Mouse (Mus musculus) forebrain, embryonic 16.5 days (tissue): ENCODE measurements around the gene Zfr. TPM values are rescaled to one million over a fixed set of nuclear protein-coding genes. Genes with fewer than 3 reads are reported as not detected.
A peak's percentile ranks its signal among the peaks of the same experiment; 100 is the strongest.
"Not testable (repeated sequence)": the region's sequence is repeated elsewhere in the genome, so short reads cannot be mapped to it uniquely, and the experiment has no call there.

Experiments
- ATAC-seq: fragments of 200-750 bp; cut with Nextera tagmentation; 2 replicates; pipeline ENCODE4 v1.8.0; 2017; ENCODE audit warnings: mild to moderate bottlenecking, moderate library complexity
- H3K27ac ChIP-seq: fragments of 300-500 bp; sonication (generic); 2 replicates; pipeline ENCODE4 v1.5.1; 2014; ENCODE audit warnings: low read length, control low read depth
- H3K27me3 ChIP-seq: fragments of 300-500 bp; sonication (generic); replicated peaks from 2 replicates; pipeline ENCODE4 v1.6.1; 2014; ENCODE audit warnings: low read length; ENCODE audit not compliant: control insufficient read depth, insufficient read depth
- H3K36me3 ChIP-seq: fragments of 300-500 bp; sonication (generic); 2 replicates; pipeline ENCODE4 v1.6.1; 2014; ENCODE audit not compliant: control insufficient read depth, insufficient read depth
- H3K4me1 ChIP-seq: fragments of 300-500 bp; sonication (generic); replicated peaks from 2 replicates; pipeline ENCODE4 v1.6.1; 2014; ENCODE audit warnings: low read length; ENCODE audit not compliant: control insufficient read depth, insufficient read depth
- H3K4me2 ChIP-seq: fragments of 300-500 bp; sonication (generic); 2 replicates; pipeline ENCODE4 v1.6.1; 2014; ENCODE audit warnings: mild to moderate bottlenecking, low read length, control low read depth
- H3K4me3 ChIP-seq: fragments of 300-500 bp; sonication (generic); replicated peaks from 2 replicates; pipeline ENCODE4 v1.5.1; 2014; ENCODE audit warnings: mild to moderate bottlenecking, low read length, control low read depth
- H3K9ac ChIP-seq: fragments of 300-500 bp; sonication (generic); replicated peaks from 2 replicates; pipeline ENCODE4 v1.6.1; 2014; ENCODE audit warnings: low read depth, low read length, control low read depth
- H3K9me3 ChIP-seq: fragments of 300-500 bp; sonication (generic); 2 replicates; pipeline ENCODE4 v1.6.1; 2016; ENCODE audit warnings: low read length; ENCODE audit not compliant: control insufficient read depth
- WGBS: fragments of 180-500 bp; shearing (Covaris S2); extraction: QIAGEN DNeasy Blood & Tissue Kit; methylation state at CpG from one replicate; pipeline ENCODE4 v1.1.7; 2014; 5-methylcytosine and 5-hydroxymethylcytosine counted together
- polyA plus RNA-seq: library from polyadenylated mRNA; unstranded; fragments of >200 nt; fragmentation: Nextera tagmentation; extraction: Ambion mirVana; gene quantifications from 2 replicates; pipeline ENCODE4 v1.2.1, GENCODE M21; 2015

The Zfr gene
- polyA plus RNA-seq, 1 experiment from 2014 or later = 142 TPM

DNA sequence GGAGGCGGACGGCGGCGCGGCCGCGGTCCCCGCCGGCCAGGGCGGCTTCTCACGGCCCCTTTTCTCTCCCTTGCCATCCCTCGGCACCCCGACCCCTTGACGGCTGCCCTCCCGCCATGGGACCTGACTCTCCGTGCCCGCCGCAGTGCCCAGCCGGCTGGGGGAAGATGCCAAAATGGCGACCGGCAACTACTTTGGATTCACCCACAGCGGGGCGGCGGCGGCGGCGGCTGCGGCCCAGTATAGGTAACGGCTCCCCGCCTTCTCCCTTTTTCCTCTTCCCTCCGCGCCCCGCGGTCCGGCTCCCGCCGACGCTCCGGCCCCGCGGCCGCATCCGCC, 431 bp downstream of the Zfr start:
- Histone ChIP-seq H3K27ac (peak overlapping the region; percentile 91), H3K4me1 (peaks cover 9% of the 10 kb centered on the region), H3K4me3 (peak overlapping the region; percentile 73), H3K27me3 (no peaks in the 10 kb centered on the region), H3K36me3 (no peaks in the 10 kb centered on the region), H3K9me3 (no peaks in the 10 kb centered on the region), H3K9ac (peak overlapping the region; percentile 95), H3K4me2 (no peak overlapping the region)
- 0% methylated on average over 15 of the region's 43 CpGs for WGBS
- peak; percentile 43; the same call in 1 of the 2 replicates for ATAC-seq

DNA sequence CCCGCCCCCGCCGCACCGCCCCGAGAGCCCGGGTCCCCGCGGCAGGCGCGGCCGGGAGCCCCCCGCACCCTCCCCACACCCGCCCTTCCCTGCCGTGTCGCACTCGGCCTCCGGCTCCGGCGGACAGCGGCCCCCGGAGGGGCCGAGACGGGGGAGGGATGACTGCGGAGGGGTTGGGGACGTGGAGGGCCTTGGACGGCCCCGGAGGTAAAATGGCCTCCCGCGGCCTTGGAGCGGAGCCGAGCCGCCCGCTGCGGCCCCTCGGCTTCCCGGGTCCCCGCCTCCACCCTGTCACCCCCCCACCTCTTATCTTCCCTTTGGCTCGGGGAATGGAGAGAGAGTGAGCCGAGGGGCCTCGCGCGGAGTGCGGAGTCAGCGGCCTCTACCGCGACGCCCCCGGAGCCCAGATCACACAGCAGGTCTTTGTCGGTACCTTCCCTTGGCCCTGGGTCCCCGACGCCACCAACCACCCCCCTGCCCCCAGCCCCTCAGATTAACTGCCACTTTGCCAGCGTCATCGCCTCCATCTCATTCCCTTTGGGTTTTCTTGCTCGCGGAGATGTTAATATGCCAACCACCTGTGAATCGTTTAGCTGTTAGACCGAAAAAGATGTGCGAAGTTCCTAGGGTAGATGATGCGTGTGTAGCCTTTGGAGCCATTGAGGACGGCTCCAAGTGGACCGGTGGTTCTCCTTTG, 949 bp downstream of the Zfr start:
- Histone ChIP-seq H3K4me3 (peak overlapping the region; percentile 73), H3K36me3 (no peaks in the 10 kb centered on the region), H3K27me3 (no peaks in the 10 kb centered on the region), H3K9ac (peak overlapping the region; percentile 95), H3K4me1 (peaks cover 9% of the 10 kb centered on the region), H3K27ac (peak overlapping the region; percentile 91), H3K9me3 (no peaks in the 10 kb centered on the region), H3K4me2 (peak overlapping the region; percentile 93)
- peak; percentile 37 for ATAC-seq
- under 1% methylated on average over 44 of the region's 61 CpGs for WGBS

DNA sequence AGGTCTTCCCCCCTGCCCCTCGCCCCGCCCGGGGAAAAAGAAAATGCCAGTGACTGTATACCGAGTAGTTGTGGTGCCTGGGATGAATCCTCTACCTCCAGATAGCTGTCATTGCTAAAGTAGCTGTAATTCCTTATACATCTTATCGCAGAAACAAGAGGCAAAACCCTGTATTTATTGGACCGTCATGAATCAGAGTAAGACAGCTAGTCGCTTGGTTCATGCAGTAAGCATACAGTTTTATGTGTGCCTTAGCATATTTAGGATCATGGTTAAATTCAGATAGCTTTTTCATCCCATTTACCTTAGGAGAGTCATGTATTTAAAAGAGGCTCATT, 1.5 kb downstream of the Zfr start:
- H3K9ac ChIP-seq = peak overlapping the region; percentile 95
- H3K4me1 ChIP-seq = peaks cover 9% of the 10 kb centered on the region
- no peaks in the 10 kb centered on the region for H3K9me3 ChIP-seq
- peak overlapping the region; percentile 91; the same call in 1 of the 2 replicates for H3K27ac ChIP-seq
- 4% methylated on average over 7 of the region's 7 CpGs for WGBS
- H3K27me3 ChIP-seq = no peaks in the 10 kb centered on the region
- ATAC-seq = no peak
- no peaks in the 10 kb centered on the region for H3K36me3 ChIP-seq
- peak overlapping the region; percentile 73 for H3K4me3 ChIP-seq
- H3K4me2 ChIP-seq = peak overlapping the region; percentile 93

DNA sequence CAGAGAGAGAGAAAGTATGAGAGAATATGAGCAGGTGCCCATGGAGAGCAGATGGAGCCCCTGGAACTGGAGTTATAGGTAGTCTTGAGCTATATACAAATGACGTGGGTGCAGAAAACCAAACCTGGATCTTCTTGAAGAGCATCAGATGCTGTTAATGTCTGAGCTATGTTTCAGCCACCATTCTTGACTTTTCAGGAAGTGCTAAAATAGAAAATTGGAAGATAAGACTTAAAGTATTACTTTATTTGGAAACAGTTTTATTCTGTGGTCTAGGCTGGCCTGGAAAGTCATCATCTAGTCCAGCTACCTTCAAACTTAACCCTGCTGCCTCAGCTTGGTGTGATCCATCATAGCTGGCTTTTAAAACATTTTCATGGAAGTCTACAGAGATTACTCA, 7.3 kb downstream of the Zfr start:
- Histone ChIP-seq H3K4me2 (no peak overlapping the region), H3K9ac (no peak overlapping the region), H3K9me3 (no peaks in the 10 kb centered on the region), H3K27ac (no peak overlapping the region), H3K27me3 (no peaks in the 10 kb centered on the region), H3K36me3 (no peaks in the 10 kb centered on the region; the same call in 1 of the 2 replicates), H3K4me1 (peaks cover 2% of the 10 kb centered on the region; the same call in 1 of the 2 replicates), H3K4me3 (no peak overlapping the region)
- ATAC-seq = no peak
- WGBS = 89% methylated on average over 1 of the region's 1 CpGs

DNA sequence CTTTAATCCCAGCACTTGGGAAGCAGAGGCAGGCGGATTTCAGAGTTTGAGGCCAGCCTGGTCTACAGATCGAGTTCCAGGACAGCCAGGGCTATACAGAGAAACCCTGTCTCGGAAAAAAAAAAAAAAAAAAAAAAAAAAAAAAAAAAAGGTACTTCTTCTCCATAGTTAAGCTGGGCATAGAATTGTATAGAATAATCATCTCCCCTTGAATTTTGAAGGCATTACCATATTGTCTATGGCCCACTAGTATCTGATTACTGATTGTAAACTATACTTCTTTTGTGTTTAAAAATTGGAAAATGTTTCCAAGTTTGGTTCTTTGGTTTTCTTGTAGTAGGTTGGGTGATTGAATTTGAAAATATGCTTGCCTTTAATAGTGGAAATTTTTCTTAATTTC, 13.2 kb downstream of the Zfr start:
- not testable (repeated sequence) for H3K4me2 ChIP-seq, H3K27ac ChIP-seq, H3K4me3 ChIP-seq, H3K9me3 ChIP-seq, H3K9ac ChIP-seq, H3K27me3 ChIP-seq, ATAC-seq, H3K36me3 ChIP-seq, H3K4me1 ChIP-seq
- 90% methylated on average over 3 of the region's 3 CpGs for WGBS

DNA sequence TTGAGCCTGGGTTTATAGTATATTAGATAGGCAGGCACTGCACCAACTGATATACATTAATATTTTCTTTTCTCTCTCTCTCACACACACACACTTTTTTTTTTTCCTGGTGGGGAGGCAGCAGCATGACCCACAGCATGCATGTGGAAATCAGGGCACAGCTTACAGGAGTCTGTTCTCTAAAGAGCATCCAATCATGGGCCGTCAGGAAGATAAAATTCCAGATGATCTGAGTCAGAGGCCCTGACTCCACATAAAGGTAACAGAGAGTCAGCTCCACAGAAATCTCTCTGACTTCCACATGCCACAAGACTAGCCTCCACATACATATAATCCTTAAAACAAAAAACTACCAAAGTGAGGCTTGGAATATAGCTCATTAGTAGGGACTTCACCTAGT, 16.9 kb downstream of the Zfr start:
- Histone ChIP-seq H3K9me3 (no peaks in the 10 kb centered on the region), H3K4me3 (no peak overlapping the region), H3K36me3 (peaks cover 4% of the 10 kb centered on the region; the same call in 1 of the 2 replicates), H3K4me2 (no peak overlapping the region), H3K9ac (no peak overlapping the region), H3K27ac (no peak overlapping the region), H3K4me1 (no peaks in the 10 kb centered on the region), H3K27me3 (no peaks in the 10 kb centered on the region)
- WGBS = 79% methylated on average over 1 of the region's 1 CpGs
- ATAC-seq = no peak

DNA sequence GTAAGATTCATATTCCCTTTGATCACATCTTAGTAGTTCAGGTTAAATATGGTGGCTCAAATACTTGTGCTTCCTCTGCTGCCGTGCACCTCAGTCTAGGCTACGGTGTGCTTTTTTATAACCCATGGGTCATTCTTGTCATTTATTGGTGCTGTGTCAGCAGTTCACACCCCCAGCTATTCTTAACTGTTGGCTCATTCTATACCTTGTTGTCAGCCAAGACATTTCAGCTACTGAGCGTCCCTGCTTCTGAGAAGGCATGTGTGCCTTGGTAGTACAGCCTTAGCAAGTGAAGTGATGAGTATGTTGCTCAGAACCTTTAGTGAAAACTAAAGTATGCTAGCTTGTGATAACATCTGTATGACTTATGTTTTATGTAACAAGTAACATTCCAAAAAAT, 17.7 kb downstream of the Zfr start:
- no peak for ATAC-seq
- Histone ChIP-seq H3K9me3 (no peaks in the 10 kb centered on the region), H3K36me3 (peaks cover 4% of the 10 kb centered on the region; the same call in 1 of the 2 replicates), H3K27me3 (no peaks in the 10 kb centered on the region), H3K4me2 (no peak overlapping the region), H3K9ac (no peak overlapping the region), H3K4me3 (no peak overlapping the region), H3K4me1 (no peaks in the 10 kb centered on the region), H3K27ac (no peak overlapping the region)
- WGBS = 49% methylated on average over 3 of the region's 3 CpGs

DNA sequence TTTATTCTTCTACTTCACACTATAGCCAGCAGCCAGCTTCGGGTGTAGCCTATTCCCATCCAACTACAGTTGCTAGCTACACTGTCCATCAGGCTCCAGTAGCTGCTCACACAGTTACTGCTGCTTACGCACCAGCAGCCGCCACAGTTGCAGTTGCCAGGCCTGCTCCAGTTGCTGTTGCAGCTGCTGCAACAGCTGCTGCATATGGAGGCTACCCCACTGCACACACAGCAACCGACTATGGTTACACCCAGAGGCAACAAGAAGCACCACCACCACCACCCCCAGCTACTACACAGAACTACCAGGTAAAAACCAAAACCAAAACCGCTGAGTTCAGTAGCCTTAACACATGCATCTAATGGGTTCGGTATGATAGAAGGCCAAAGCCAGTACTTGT, 18.7 kb downstream of the Zfr start:
- Histone ChIP-seq H3K9ac (no peak overlapping the region), H3K27ac (no peak overlapping the region), H3K36me3 (peaks cover 4% of the 10 kb centered on the region; the same call in 1 of the 2 replicates), H3K4me2 (no peak overlapping the region), H3K27me3 (no peaks in the 10 kb centered on the region), H3K4me1 (no peaks in the 10 kb centered on the region), H3K4me3 (no peak overlapping the region), H3K9me3 (no peaks in the 10 kb centered on the region)
- WGBS = 83% methylated on average over 6 of the region's 6 CpGs
- ATAC-seq = no peak

DNA sequence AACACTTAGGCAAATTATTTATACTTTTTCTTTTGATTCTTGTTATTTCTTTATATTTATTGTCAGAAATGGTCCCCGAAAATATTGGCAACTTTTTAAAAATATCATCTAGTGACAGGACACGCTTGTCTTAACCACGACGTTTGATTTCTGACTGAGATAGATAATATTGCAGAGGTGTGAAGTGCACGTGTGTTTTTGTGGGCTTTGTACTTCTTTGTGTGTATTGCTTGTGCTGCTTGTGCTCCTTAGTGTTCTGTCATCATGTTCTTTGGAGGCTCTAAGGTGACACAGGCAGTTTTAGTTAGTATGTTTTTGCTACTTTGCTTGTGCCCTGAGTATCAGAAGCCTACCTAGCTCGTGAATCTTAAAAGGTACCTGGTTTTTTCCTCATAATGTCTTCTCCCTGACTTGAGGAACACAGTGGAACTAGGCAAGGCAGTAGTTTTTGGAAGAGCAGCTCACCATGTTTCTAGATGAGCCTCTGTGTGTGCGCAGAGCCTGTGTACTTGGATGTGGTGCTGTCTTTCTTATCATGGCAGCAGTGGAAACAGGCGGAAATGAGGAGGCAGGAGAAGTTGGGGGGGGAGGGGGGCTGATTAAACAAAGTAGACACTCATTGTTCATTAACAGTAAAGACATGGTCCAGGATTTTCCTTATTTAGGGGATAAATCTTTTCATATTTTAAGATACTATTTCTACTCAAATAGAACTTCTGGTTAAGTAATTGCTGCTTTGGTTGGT, 23.5 kb downstream of the Zfr start:
- Histone ChIP-seq H3K4me3 (no peak overlapping the region), H3K36me3 (peaks cover 5% of the 10 kb centered on the region), H3K27me3 (no peaks in the 10 kb centered on the region), H3K4me1 (no peaks in the 10 kb centered on the region), H3K27ac (no peak overlapping the region), H3K4me2 (no peak overlapping the region), H3K9me3 (no peaks in the 10 kb centered on the region), H3K9ac (no peak overlapping the region)
- no peak for ATAC-seq
- WGBS = 92% methylated on average over 8 of the region's 8 CpGs
